Mouse (Mus musculus) testis, adult 2 months (tissue): ENCODE data around the gene Pmepa1. TPM values are rescaled to one million over a fixed set of nuclear protein-coding genes. Genes with fewer than 3 reads are reported as not detected.

ENCODE experiments used
- H3K27ac ChIP-seq: fragments of 200-500 bp; 2 replicates; pipeline ENCODE4 v1.5.1; 2012; ENCODE audit warnings: low read depth, low read length; ENCODE audit not compliant: control insufficient read depth, insufficient read depth
- H3K27me3 ChIP-seq: fragments of 200-500 bp; 2 replicates; pipeline ENCODE4 v1.6.1; 2012; ENCODE audit warnings: mild to moderate bottlenecking, low read length, moderate library complexity; ENCODE audit not compliant: control insufficient read depth, insufficient read depth
- H3K36me3 ChIP-seq: fragments of 200-500 bp; 2 replicates; pipeline ENCODE4 v1.6.1; 2012; ENCODE audit warnings: mild to moderate bottlenecking, low read length; ENCODE audit not compliant: control insufficient read depth, insufficient read depth
- H3K4me1 ChIP-seq: fragments of 200-500 bp; 2 replicates; pipeline ENCODE4 v1.6.1; 2012; ENCODE audit warnings: low read length; ENCODE audit not compliant: control insufficient read depth, insufficient read depth
- H3K4me3 ChIP-seq: fragments of 200-500 bp; 2 replicates; pipeline ENCODE4 v1.5.1; 2012; ENCODE audit warnings: low read depth, mild to moderate bottlenecking, low read length, moderate library complexity, mixed read lengths; ENCODE audit not compliant: control insufficient read depth
- CTCF ChIP-seq: fragments of 200-500 bp; IDR thresholded peaks from 2 replicates; pipeline ENCODE4 v1.5.1; 2012; ENCODE audit warnings: low read depth, mild to moderate bottlenecking, inconsistent platforms, low read length, moderate library complexity; ENCODE audit not compliant: control insufficient read depth, insufficient read depth, insufficient replicate concordance
- POLR2A ChIP-seq: fragments of 200-500 bp; IDR thresholded peaks from 2 replicates; pipeline ENCODE4 v1.6.1; 2012; ENCODE audit warnings: low read depth, mild to moderate bottlenecking, inconsistent platforms, low read length, moderate library complexity; ENCODE audit not compliant: control insufficient read depth
- polyA plus RNA-seq: library from polyadenylated mRNA; depleted of rRNA; stranded (reverse); fragments of >200 nt; gene quantifications from 2 replicates; pipeline ENCODE4 v1.2.3, GENCODE M21; 2012

Pmepa1 gene
- polyA plus RNA-seq, 1 experiment = 2.6 TPM

GRCm38 (mm10) chr2:173186047-173186943 is 90.0 kb downstream of the Pmepa1 start:
- Histone ChIP-seq H3K4me3 (no peak overlapping the region; the same call in 1 of the 2 replicates), H3K4me1 (peaks cover 6% of the 10 kb centered on the region), H3K36me3 (no peaks in the 10 kb centered on the region), H3K27me3 (no peaks in the 10 kb centered on the region), H3K27ac (no peak overlapping the region)
- peak; percentile 96 for TF ChIP-seq CTCF
- TF ChIP-seq POLR2A = no peak

- H3K27ac ChIP-seq = no peak overlapping the region
- no peak overlapping the region for H3K4me3 ChIP-seq
- peaks cover 6% of the 10 kb centered on the region for H3K4me1 ChIP-seq
- TF ChIP-seq CTCF = no peak
- TF ChIP-seq POLR2A = no peak
- no peaks in the 10 kb centered on the region for H3K36me3 ChIP-seq
- no peaks in the 10 kb centered on the region for H3K27me3 ChIP-seq
These were observed 91.1 kb downstream of the Pmepa1 start for GRCm38 (mm10) chr2:173185282-173185681.

GRCm38 (mm10) chr2:173184475-173185080 is 91.8 kb downstream of the Pmepa1 start:
- Histone ChIP-seq H3K27me3 (no peaks in the 10 kb centered on the region), H3K4me3 (no peak overlapping the region), H3K4me1 (peaks cover 6% of the 10 kb centered on the region), H3K36me3 (no peaks in the 10 kb centered on the region), H3K27ac (no peak overlapping the region)
- TF ChIP-seq POLR2A (no peak), CTCF (no peak)

- Histone ChIP-seq H3K36me3 (no peaks in the 10 kb centered on the region), H3K4me1 (peaks cover 6% of the 10 kb centered on the region), H3K4me3 (no peak overlapping the region), H3K27me3 (no peaks in the 10 kb centered on the region), H3K27ac (no peak overlapping the region)
- TF ChIP-seq CTCF = peak; percentile 41; the same call in 1 of the 2 replicates
- TF ChIP-seq POLR2A = no peak
These were observed 92.4 kb downstream of the Pmepa1 start for GRCm38 (mm10) chr2:173183836-173184460.

DNA sequence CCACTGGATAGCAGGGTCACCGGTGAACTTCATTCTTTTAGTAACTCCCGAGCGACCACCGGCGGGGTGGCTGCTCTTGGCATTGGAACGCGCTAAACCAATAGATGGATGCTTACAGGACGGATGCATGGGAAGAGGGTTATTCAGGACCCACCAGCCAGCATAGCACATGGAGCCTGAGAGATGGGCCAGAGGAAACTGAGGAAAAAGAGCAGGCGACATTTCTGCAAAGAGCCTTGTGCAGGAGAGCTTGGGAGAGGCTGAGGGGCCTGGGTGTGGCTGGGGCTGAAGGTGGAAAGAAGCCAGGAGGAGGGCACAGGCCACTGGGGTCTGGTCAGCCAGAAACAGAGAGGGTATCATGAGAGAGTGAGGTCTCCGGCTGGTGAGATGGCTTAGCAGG is 93.0 kb downstream of the Pmepa1 start:
- peaks cover 6% of the 10 kb centered on the region for H3K4me1 ChIP-seq
- no peaks in the 10 kb centered on the region for H3K36me3 ChIP-seq
- H3K27me3 ChIP-seq = no peaks in the 10 kb centered on the region
- TF ChIP-seq CTCF = no peak
- TF ChIP-seq POLR2A = no peak
- H3K27ac ChIP-seq = no peak overlapping the region
- H3K4me3 ChIP-seq = no peak overlapping the region

GRCm38 (mm10) chr2:173182796-173183195 is 93.5 kb downstream of the Pmepa1 start:
- TF ChIP-seq POLR2A = no peak
- TF ChIP-seq CTCF = no peak
- Histone ChIP-seq H3K27ac (no peak overlapping the region), H3K27me3 (no peaks in the 10 kb centered on the region), H3K4me1 (peaks cover 6% of the 10 kb centered on the region), H3K4me3 (no peak overlapping the region), H3K36me3 (no peaks in the 10 kb centered on the region)

- Histone ChIP-seq H3K4me1 (peaks cover 5% of the 10 kb centered on the region), H3K27ac (no peak overlapping the region), H3K27me3 (no peaks in the 10 kb centered on the region), H3K36me3 (no peaks in the 10 kb centered on the region), H3K4me3 (no peak overlapping the region)
- TF ChIP-seq CTCF = no peak
- TF ChIP-seq POLR2A = no peak
These were observed 94.4 kb downstream of the Pmepa1 start for GRCm38 (mm10) chr2:173181901-173182300.
